Mouse (Mus musculus) liver, postnatal 0 days (tissue): ENCODE measurements around the gene Dlst.

Source experiments
- CTCF ChIP-seq: sonication (generic); IDR thresholded peaks from 2 replicates; pipeline ENCODE4 v1.5.1; 2016; ENCODE audit warnings: antibody characterized with exemption, low read depth
- EP300 ChIP-seq: IDR thresholded peaks from 2 replicates; pipeline ENCODE4 v1.6.1; 2016; ENCODE audit warnings: antibody characterized with exemption, low read depth, mild to moderate bottlenecking

GRCm38 (mm10) chr12:85140036-85140701 lies 29.5 kb downstream of the Dlst start:
- TF ChIP-seq CTCF (no peak), EP300 (no peak)
